Mouse (Mus musculus) embryonic facial prominence, embryonic 11.5 days (tissue): ENCODE data around the gene Cldn34c2. TPM values are rescaled to one million over a fixed set of nuclear protein-coding genes. Genes with fewer than 3 reads are reported as not detected.
"Not testable (repeated sequence)": the region's sequence is repeated elsewhere in the genome, so short reads cannot be mapped to it uniquely, and the experiment has no call there.

Experiments
- ATAC-seq: fragments of 200-750 bp; cut with Nextera tagmentation; replicated peaks from 2 replicates; pipeline ENCODE4 v1.8.0; 2017; ENCODE audit warnings: low read depth; ENCODE audit not compliant: insufficient number of reproducible peaks, low FRiP score, low TSS enrichment
- DNase-seq: peaks from one replicate; pipeline ENCODE4 v3.0.0-alpha.2; 2015; ENCODE audit warnings: low spot score
- H3K27ac ChIP-seq: fragments of 300-500 bp; sonication (generic); replicated peaks from 2 replicates; pipeline ENCODE4 v1.5.1; 2014; ENCODE audit warnings: mild to moderate bottlenecking, low read depth, low read length, control low read depth
- H3K27me3 ChIP-seq: fragments of 300-500 bp; sonication (generic); 2 replicates; pipeline ENCODE4 v1.6.1; 2014; ENCODE audit warnings: mild to moderate bottlenecking, low read length, moderate library complexity, mixed read lengths; ENCODE audit not compliant: control insufficient read depth, insufficient read depth
- H3K36me3 ChIP-seq: fragments of 300-500 bp; sonication (generic); replicated peaks from 2 replicates; pipeline ENCODE4 v1.6.1; 2014; ENCODE audit warnings: low read depth, mild to moderate bottlenecking, low read length, moderate library complexity, mixed read lengths; ENCODE audit not compliant: control insufficient read depth, insufficient read depth
- H3K4me1 ChIP-seq: fragments of 300-500 bp; sonication (generic); 2 replicates; pipeline ENCODE4 v1.6.1; 2014; ENCODE audit warnings: low read length, mixed read lengths; ENCODE audit not compliant: control insufficient read depth, insufficient read depth
- H3K4me2 ChIP-seq: fragments of 300-500 bp; sonication (generic); 2 replicates; pipeline ENCODE4 v1.6.1; 2014; ENCODE audit warnings: low read depth, mild to moderate bottlenecking, control low read depth, low read length, moderate library complexity
- H3K4me3 ChIP-seq: fragments of 300-500 bp; sonication (generic); 2 replicates; pipeline ENCODE4 v1.5.1; 2014; ENCODE audit warnings: low read depth, low read length, control low read depth
- H3K9ac ChIP-seq: fragments of 300-500 bp; sonication (generic); replicated peaks from 2 replicates; pipeline ENCODE4 v1.6.1; 2014; ENCODE audit warnings: mild to moderate bottlenecking, control low read depth, low read length
- H3K9me3 ChIP-seq: fragments of 300-500 bp; sonication (generic); replicated peaks from 2 replicates; pipeline ENCODE4 v1.6.1; 2016; ENCODE audit warnings: mild to moderate bottlenecking, low read length, inconsistent platforms, mixed read lengths; ENCODE audit not compliant: control insufficient read depth
- WGBS: fragments of 180-500 bp; shearing (Covaris S2); extraction: QIAGEN DNeasy Blood & Tissue Kit; methylation state at CpG from one replicate; pipeline ENCODE4 v1.1.7; 2014; 5-methylcytosine and 5-hydroxymethylcytosine counted together
- polyA plus RNA-seq: library from polyadenylated mRNA; unstranded; fragments of >200 nt; fragmentation: Nextera tagmentation; extraction: Ambion mirVana; gene quantifications from 2 replicates; pipeline ENCODE4 v1.2.1, GENCODE M21; 2014

The Cldn34c2 gene
- polyA plus RNA-seq: not detected in 2 replicates

GRCm38 (mm10) chrX:123581400-123581799 lies at the start of gene Cldn34c2:
TSS of gene Cldn34c2 (plus strand) at chrX:123581700.
- not testable (repeated sequence) for H3K9ac ChIP-seq, H3K36me3 ChIP-seq, H3K27me3 ChIP-seq, H3K4me1 ChIP-seq, H3K9me3 ChIP-seq, H3K4me3 ChIP-seq, DNase-seq, ATAC-seq, H3K4me2 ChIP-seq, H3K27ac ChIP-seq

- not testable (repeated sequence) for H3K4me3 ChIP-seq, H3K36me3 ChIP-seq, DNase-seq, H3K27ac ChIP-seq, H3K27me3 ChIP-seq, H3K4me2 ChIP-seq, H3K9me3 ChIP-seq, H3K4me1 ChIP-seq, H3K9ac ChIP-seq, ATAC-seq
- WGBS: 92% methylated on average over 13 of the region's 13 CpGs
Observed at GRCm38 (mm10) chrX:123551378-123551777, 30.1 kb upstream of the Cldn34c2 start.

GRCm38 (mm10) chrX:123612158-123612828 lies 30.8 kb downstream of the Cldn34c2 start:
- H3K4me1 ChIP-seq, DNase-seq, H3K36me3 ChIP-seq, H3K9me3 ChIP-seq, ATAC-seq, H3K9ac ChIP-seq, H3K27me3 ChIP-seq, H3K4me2 ChIP-seq, H3K27ac ChIP-seq, H3K4me3 ChIP-seq: not testable (repeated sequence)
- 89% methylated on average over 8 of the region's 12 CpGs for WGBS

Other genes with a start within 250 kb of the Cldn34c2 start
- gene Gm17467, start 123.1 kb downstream of the Cldn34c2 start, polyA plus RNA-seq: not detected in 2 replicates
- not detected in 2 replicates for gene Cldn34c3, start 212.0 kb downstream of the Cldn34c2 start, polyA plus RNA-seq